Mouse (Mus musculus) CH12.LX (cell line): ENCODE measurements around the gene Zgrf1. TPM values are rescaled to one million over a fixed set of nuclear protein-coding genes. Genes with fewer than 3 reads are reported as not detected.

Experiments
- DNase-seq: peaks from one replicate; pipeline ENCODE4 v3.0.0-alpha.2; 2013; ENCODE audit errors: extremely low read depth
- H3K27ac ChIP-seq: 2 replicates; pipeline ENCODE4 v1.5.1; 2012; ENCODE audit warnings: low read depth, mild to moderate bottlenecking, control low read depth, moderate library complexity; ENCODE audit not compliant: insufficient read depth
- H3K27me3 ChIP-seq: replicated peaks from 2 replicates; pipeline ENCODE3; 2012; ENCODE audit warnings: inconsistent platforms
- H3K36me3 ChIP-seq, 2 experiments: replicated peaks in 1 of 2; 2 replicates each; pipeline versions ENCODE3 to v1.6.1; 2012; ENCODE audit warnings: inconsistent platforms in 1 of 2, low read length in 1 of 2, mild to moderate bottlenecking in 1 of 2, mixed read lengths in 1 of 2, moderate library complexity in 1 of 2; ENCODE audit not compliant: control insufficient read depth in 1 of 2, insufficient read depth in 1 of 2
- H3K4me1 ChIP-seq, 2 experiments: 2 replicates each; pipeline ENCODE4 v1.6.1; 2012; ENCODE audit warnings: inconsistent platforms in 1 of 2, moderate library complexity in 1 of 2; ENCODE audit not compliant: insufficient read depth in 2 of 2, control insufficient read depth in 1 of 2
- H3K4me2 ChIP-seq: 2 replicates; pipeline ENCODE4 v1.6.1; 2012; ENCODE audit warnings: low read depth, mild to moderate bottlenecking, control low read depth; ENCODE audit not compliant: poor library complexity, insufficient read depth, severe bottlenecking
- H3K4me3 ChIP-seq, 3 experiments: fragments of 150-350 bp in 1 of 3; sonication (generic) in 1 of 3; replicated peaks in 1 of 3; 2 replicates each; pipeline versions ENCODE3 to v1.5.1; 2011 to 2012; ENCODE audit warnings: low read depth in 2 of 3, low read length in 2 of 3, mild to moderate bottlenecking in 2 of 3, moderate library complexity in 2 of 3, control low read depth in 1 of 3, improper control_type of control experiment in 1 of 3, inconsistent platforms in 1 of 3, mixed read lengths in 1 of 3; ENCODE audit not compliant: poor library complexity in 1 of 3
- H3K79me2 ChIP-seq: replicated peaks from 2 replicates; pipeline ENCODE4 v1.6.1; 2012; ENCODE audit warnings: mild to moderate bottlenecking, moderate library complexity; ENCODE audit not compliant: control insufficient read depth, poor library complexity, insufficient read depth, severe bottlenecking; ENCODE audit errors: extremely low read depth
- H3K9ac ChIP-seq: 2 replicates; pipeline ENCODE4 v1.6.1; 2012; ENCODE audit warnings: low read depth, mild to moderate bottlenecking, control low read depth, moderate library complexity; ENCODE audit not compliant: insufficient read depth
- H3K9me3 ChIP-seq: replicated peaks from 2 replicates; pipeline ENCODE3; 2012; ENCODE audit warnings: low read length, inconsistent platforms, mixed read lengths
- BHLHE40 ChIP-seq: IDR thresholded peaks from 2 replicates; pipeline ENCODE4 v1.6.1; 2011; ENCODE audit warnings: mild to moderate bottlenecking, low read depth, low read length, improper control_type of control experiment
- E2F4 ChIP-seq: IDR thresholded peaks from 2 replicates; pipeline ENCODE4 v1.6.1; 2011; ENCODE audit warnings: low read depth, low read length, improper control_type of control experiment; ENCODE audit not compliant: insufficient replicate concordance
- ELF1 ChIP-seq: IDR thresholded peaks from 2 replicates; pipeline ENCODE4 v1.6.1; 2014; ENCODE audit warnings: low read depth, mild to moderate bottlenecking, inconsistent platforms, low read length, improper control_type of control experiment
- GABPA ChIP-seq: IDR thresholded peaks from 2 replicates; pipeline ENCODE4 v1.6.1; 2012; ENCODE audit warnings: low read depth, low read length, improper control_type of control experiment, inconsistent platforms; ENCODE audit not compliant: insufficient replicate concordance
- HCFC1 ChIP-seq: IDR thresholded peaks from 2 replicates; pipeline ENCODE4 v1.6.1; 2012; ENCODE audit warnings: low read depth, mild to moderate bottlenecking, inconsistent platforms, low read length, improper control_type of control experiment
- IRF4 ChIP-seq: IDR thresholded peaks from 2 replicates; pipeline ENCODE4 v1.6.1; 2014; ENCODE audit warnings: low read depth, mild to moderate bottlenecking, inconsistent platforms, low read length, improper control_type of control experiment
- JUND ChIP-seq: conservative IDR thresholded peaks from 2 replicates; pipeline ENCODE4 v1.6.1; 2011; ENCODE audit warnings: low read depth, low read length, improper control_type of control experiment
- MAFK ChIP-seq: IDR thresholded peaks from 2 replicates; pipeline ENCODE4 v1.6.1; 2011; ENCODE audit warnings: low read length, improper control_type of control experiment; ENCODE audit not compliant: insufficient replicate concordance
- MAX ChIP-seq: IDR thresholded peaks from 2 replicates; pipeline ENCODE4 v1.6.1; 2011; ENCODE audit warnings: low read length, improper control_type of control experiment
- MEF2A ChIP-seq: IDR thresholded peaks from 2 replicates; pipeline ENCODE4 v1.6.1; 2014; ENCODE audit warnings: low read depth, mild to moderate bottlenecking, inconsistent platforms, low read length, improper control_type of control experiment, borderline replicate concordance
- MYC ChIP-seq: IDR thresholded peaks from 2 replicates; pipeline ENCODE4 v1.6.1; 2011; ENCODE audit warnings: low read depth, mild to moderate bottlenecking, improper control_type of control experiment, low read length
- NELFE ChIP-seq: IDR thresholded peaks from 2 replicates; pipeline ENCODE4 v1.6.1; 2011; ENCODE audit warnings: low read depth, low read length, improper control_type of control experiment
- PAX5 ChIP-seq: IDR thresholded peaks from 2 replicates; pipeline ENCODE4 v1.6.1; 2012; ENCODE audit warnings: low read length, inconsistent platforms, mixed read lengths
- POLR2A ChIP-seq: IDR thresholded peaks from 2 replicates; pipeline ENCODE4 v1.6.1; 2011; ENCODE audit warnings: low read depth, mild to moderate bottlenecking, improper control_type of control experiment, low read length
- POLR2AphosphoS2 ChIP-seq: IDR thresholded peaks from 2 replicates; pipeline ENCODE4 v1.6.1; 2011; ENCODE audit warnings: low read depth, low read length, improper control_type of control experiment
- RCOR1 ChIP-seq: conservative IDR thresholded peaks from 2 replicates; pipeline ENCODE4 v1.6.1; 2012; ENCODE audit warnings: low read depth, mild to moderate bottlenecking, inconsistent platforms, low read length, improper control_type of control experiment
- SMC3 ChIP-seq: IDR thresholded peaks from 2 replicates; pipeline ENCODE4 v1.6.1; 2011; ENCODE audit warnings: low read depth, low read length, improper control_type of control experiment
- USF1 ChIP-seq: IDR thresholded peaks from 2 replicates; pipeline ENCODE4 v1.6.1; 2014; ENCODE audit warnings: low read depth, mild to moderate bottlenecking, inconsistent platforms, low read length, improper control_type of control experiment
- USF2 ChIP-seq: conservative IDR thresholded peaks from 2 replicates; pipeline ENCODE4 v1.6.1; 2011; ENCODE audit warnings: low read depth, low read length, improper control_type of control experiment
- ZC3H11A ChIP-seq: IDR thresholded peaks from 2 replicates; pipeline ENCODE4 v1.6.1; 2012; ENCODE audit warnings: low read depth, mild to moderate bottlenecking, inconsistent platforms, low read length, improper control_type of control experiment
- ZMIZ1 ChIP-seq: IDR thresholded peaks from 2 replicates; pipeline ENCODE4 v1.6.1; 2012; ENCODE audit warnings: low read depth, mild to moderate bottlenecking, inconsistent platforms, low read length, improper control_type of control experiment
- dilution Hi-C: fragments of 300-500 bp; cut with MboI; formaldehyde crosslinking; loops from 2 replicates; pipeline ENCODE4 v1.14.3; 2020; ENCODE audit warnings: low sequenced_read_pairs; ENCODE audit not compliant: extremely low pct_unique_long_range_greater_than_20kb, extremely low pct_ligation_motif_present
- in situ Hi-C: fragments of 300-500 bp; cut with MboI; formaldehyde crosslinking; loops from 3 replicates; pipeline ENCODE4 v1.14.3; 2019; ENCODE audit warnings: low sequenced_read_pairs, low pct_ligation_motif_present, low pct_unique_long_range_greater_than_20kb, mixed read lengths
- polyA plus RNA-seq: library from polyadenylated mRNA; unstranded; fragments of >175 nt; gene quantifications from 2 replicates; pipeline ENCODE4 v1.2.1, GENCODE M21; 2012; ENCODE audit warnings: low read depth; ENCODE audit not compliant: insufficient read length
- total RNA-seq, 2 experiments: library from RNA; depleted of rRNA; stranded (reverse); fragments of 300-350 nt in 1 of 2; fragments of >200 nt in 1 of 2; gene quantifications; 2 replicates each; pipeline ENCODE4 v1.2.3; 2012 to 2014

Zgrf1 gene
- total and polyA plus RNA-seq, 3 experiments: 7.0 to 10.2 (median 10.1) TPM

- TF ChIP-seq NELFE: no peak
- no peak for TF ChIP-seq ELF1
- TF ChIP-seq ZC3H11A: no peak
- TF ChIP-seq RCOR1: no peak
- TF ChIP-seq MEF2A: no peak
- TF ChIP-seq POLR2AphosphoS2: no peak
- no peak for TF ChIP-seq ZMIZ1
- TF ChIP-seq JUND: no peak
- TF ChIP-seq BHLHE40: no peak
- no peak for TF ChIP-seq MAFK
- dilution Hi-C loops: no loop called here
- DNase-seq: no peak
Measured at GRCm38 (mm10) chr3:127527465-127528034, 25.7 kb upstream of the Zgrf1 start.

GRCm38 (mm10) chr3:127529210-127529609 lies 24.1 kb upstream of the Zgrf1 start:
- DNase-seq: no peak
- in situ Hi-C loops: loop anchor here (25.0 kb wide), 1 partner anchor 192 kb away; no protein-coding TSS in a partner anchor
- Histone ChIP-seq H3K27me3 (no peaks in the 10 kb centered on the region), H3K27ac (no peak overlapping the region), H3K9ac (no peak overlapping the region), H3K79me2 (no peaks in the 10 kb centered on the region), H3K9me3 (no peaks in the 10 kb centered on the region), H3K4me2 (no peak overlapping the region), H3K4me3 (no peak overlapping the region), H3K36me3 (no peaks in the 10 kb centered on the region), H3K4me1 (peaks cover 4 to 14% of the 10 kb centered on the region in 2 experiments)
- TF ChIP-seq ELF1 (no peak), USF1 (no peak), USF2 (no peak), NELFE (no peak), POLR2A (no peak), MYC (no peak), MAX (no peak), PAX5 (no peak), HCFC1 (no peak), MEF2A (no peak), IRF4 (no peak), E2F4 (no peak), ZMIZ1 (no peak), SMC3 (no peak), GABPA (no peak), JUND (no peak)
- dilution Hi-C loops: no loop called here

More at GRCm38 (mm10) chr3:127527465-127528034, 25.7 kb upstream of the Zgrf1 start:
- no peak overlapping the region for H3K4me2 ChIP-seq
- no peak overlapping the region for H3K27ac ChIP-seq
- in situ Hi-C loops: loop anchor here (25.0 kb wide), 1 partner anchor 190 kb away; no protein-coding TSS in a partner anchor
- H3K79me2 ChIP-seq: no peaks in the 10 kb centered on the region
- H3K36me3 ChIP-seq: no peaks in the 10 kb centered on the region
- H3K9me3 ChIP-seq: no peaks in the 10 kb centered on the region
- H3K27me3 ChIP-seq: no peaks in the 10 kb centered on the region
- no peak overlapping the region for H3K4me3 ChIP-seq
- H3K9ac ChIP-seq: no peak overlapping the region
- peaks cover 4 to 14% of the 10 kb centered on the region in 2 experiments for H3K4me1 ChIP-seq
